Mouse (Mus musculus) ES-Bruce4 (cell line): ENCODE measurements around the gene St8sia1.

Experiments
- CTCF ChIP-seq: IDR thresholded peaks from one replicate; pipeline ENCODE4 v1.8.1; 2011; ENCODE audit warnings: low read depth, low read length
- EP300 ChIP-seq: IDR thresholded peaks from 2 replicates; pipeline ENCODE4 v1.6.1; 2011; ENCODE audit warnings: low read depth, low read length; ENCODE audit not compliant: insufficient read depth
- POLR2A ChIP-seq: IDR thresholded peaks from one replicate; pipeline ENCODE4 v1.8.1; 2011; ENCODE audit warnings: low read length; ENCODE audit not compliant: insufficient read depth

- TF ChIP-seq CTCF, result no peak
- TF ChIP-seq POLR2A, result no peak
- no peak for TF ChIP-seq EP300
Measured at GRCm38 (mm10) chr6:142888970-142889740, 75.1 kb downstream of the St8sia1 start.
